7 mouse cellular contexts compared by ENCODE assay signal in genomic region chr17:12994069-12994468, GRCm38 (mm10). TPM values are rescaled to one million over a fixed set of nuclear protein-coding genes. Genes with fewer than 3 reads are reported as not detected.
DNase-seq lines count a peak whose midpoint lies in the region; ATAC-seq and TF ChIP-seq lines count a peak whose summit lies in the region.

Wtap (minus strand) TSS chr17:12994169.

- H3K36me3 ChIP-seq in E14TG2a.4 (ENCODE audit: insufficient read depth, low read length) = peaks cover 2% of the 10 kb centered on the region
- no peaks in the 10 kb centered on the region for H3K36me3 ChIP-seq in forebrain, postnatal 0 days (ENCODE audit: insufficient read depth)
- H3K36me3 ChIP-seq in hindbrain, embryonic 13.5 days = no peaks in the 10 kb centered on the region
- H3K36me3 ChIP-seq in liver, embryonic 15.5 days (replicated peaks) = no peaks in the 10 kb centered on the region

- TF ChIP-seq CTCF in E14TG2a.4 (conservative IDR thresholded peaks at IDR 0.05; ENCODE audit: low read length) = no peak
- no peak for TF ChIP-seq CTCF in forebrain, postnatal 0 days (IDR thresholded peaks at IDR 0.05; ENCODE audit: low read depth)

- peak within 1 kb of the TSS; percentile 99 for H3K9ac ChIP-seq in forebrain, postnatal 0 days
- peak within 1 kb of the TSS; percentile 100 for H3K9ac ChIP-seq in hindbrain, embryonic 13.5 days
- H3K9ac ChIP-seq in liver, embryonic 15.5 days = peak within 1 kb of the TSS; percentile 100

- H3K27ac ChIP-seq in forebrain, postnatal 0 days (ENCODE audit: low read depth, low read length) = peak within 1 kb of the TSS; percentile 99
- H3K27ac ChIP-seq in hindbrain, embryonic 13.5 days = peak within 1 kb of the TSS; percentile 100
- H3K27ac ChIP-seq in liver, embryonic 15.5 days (replicated peaks) = peak within 1 kb of the TSS; percentile 100

- ATAC-seq in activated CD4-positive, CD25-positive, alpha-beta regulatory T cell, adult 4 months = no peak
- ATAC-seq in forebrain, postnatal 0 days = no peak
- no peak for ATAC-seq in hindbrain, embryonic 13.5 days (ENCODE audit: low FRiP score)
- ATAC-seq in liver, embryonic 15.5 days (ENCODE audit: insufficient read depth) = no peak

- H3K4me2 ChIP-seq in forebrain, postnatal 0 days (ENCODE audit: low read depth) = peak within 1 kb of the TSS; percentile 84
- peak within 1 kb of the TSS; percentile 68 for H3K4me2 ChIP-seq in hindbrain, embryonic 13.5 days
- H3K4me2 ChIP-seq in liver, embryonic 15.5 days = peak within 1 kb of the TSS; percentile 90

- WGBS in forebrain, postnatal 0 days = 83% methylated on average over 1 of the region's 1 CpGs
- WGBS in hindbrain, embryonic 13.5 days = 81% methylated on average over 1 of the region's 1 CpGs
- WGBS in liver, embryonic 15.5 days (ENCODE audit: insufficient replicate concordance) = 59% methylated on average over 1 of the region's 1 CpGs

- peak within 1 kb of the TSS; percentile 97 for H3K4me3 ChIP-seq in E14TG2a.4 (replicated peaks; ENCODE audit: low read length)
- H3K4me3 ChIP-seq in forebrain, postnatal 0 days (ENCODE audit: low read depth, low read length) = peak within 1 kb of the TSS; percentile 98
- H3K4me3 ChIP-seq in hindbrain, embryonic 13.5 days = peak within 1 kb of the TSS; percentile 99
- H3K4me3 ChIP-seq in liver, embryonic 15.5 days (replicated peaks) = peak within 1 kb of the TSS; percentile 100

- H3K9me3 ChIP-seq in E14TG2a.4 (ENCODE audit: low read length) = no peaks in the 10 kb centered on the region
- H3K9me3 ChIP-seq in forebrain, postnatal 0 days (ENCODE audit: low read length) = no peaks in the 10 kb centered on the region
- no peaks in the 10 kb centered on the region for H3K9me3 ChIP-seq in hindbrain, embryonic 13.5 days
- H3K9me3 ChIP-seq in liver, embryonic 15.5 days (replicated peaks) = no peaks in the 10 kb centered on the region

- no peak for DNase-seq in forebrain, postnatal 0 days
- DNase-seq in embryo, embryonic 10.5 days (ENCODE audit: low spot score) = no peak
- no peak for DNase-seq in urinary bladder, postnatal 10 days (ENCODE audit: low spot score)

- peaks cover 64% of the 10 kb centered on the region for H3K4me1 ChIP-seq in E14TG2a.4 (replicated peaks; ENCODE audit: low read depth, low read length)
- H3K4me1 ChIP-seq in forebrain, postnatal 0 days (ENCODE audit: insufficient read depth) = peaks cover 9% of the 10 kb centered on the region; the same call in 1 of the 2 replicates
- H3K4me1 ChIP-seq in hindbrain, embryonic 13.5 days (replicated peaks) = peaks cover 17% of the 10 kb centered on the region
- H3K4me1 ChIP-seq in liver, embryonic 15.5 days (replicated peaks) = peaks cover 23% of the 10 kb centered on the region

- H3K27me3 ChIP-seq in E14TG2a.4 (ENCODE audit: insufficient read depth, low read length) = no peaks in the 10 kb centered on the region
- H3K27me3 ChIP-seq in forebrain, postnatal 0 days (ENCODE audit: insufficient read depth, low read length) = no peaks in the 10 kb centered on the region
- H3K27me3 ChIP-seq in hindbrain, embryonic 13.5 days = no peaks in the 10 kb centered on the region
- H3K27me3 ChIP-seq in liver, embryonic 15.5 days = no peaks in the 10 kb centered on the region

RNA-seq across cellular contexts. Expression of gene Wtap, which starts in this region (rescaled TPM):
- 100 to 1,000 TPM; 110 to 181 TPM for polyA plus RNA-seq in activated CD4-positive, CD25-positive, alpha-beta regulatory T cell, adult 4 months (2017; shearing (Covaris generic))
- 111 and 116 TPM in 2 replicates for total RNA-seq in forebrain, postnatal 0 days (2014; rRNA removed)
- 148 and 157 TPM in 2 replicates for polyA plus RNA-seq in forebrain, postnatal 0 days (2015; fragmentation: Nextera tagmentation; extraction: Ambion mirVana)
- polyA plus RNA-seq in hindbrain, embryonic 13.5 days (2015; fragmentation: Nextera tagmentation; extraction: Ambion mirVana) = 136 and 140 TPM in 2 replicates
- polyA plus RNA-seq in liver, embryonic 15.5 days (2015; fragmentation: Nextera tagmentation; extraction: Ambion mirVana) = 37.1 and 41.9 TPM in 2 replicates
